Mouse (Mus musculus) small intestine, adult 2 months (tissue): ENCODE data around the gene Pear1.

Experiments used
- CTCF ChIP-seq: fragments of 200-500 bp; IDR thresholded peaks from 2 replicates; pipeline ENCODE4 v1.5.1; 2012; ENCODE audit warnings: low read depth, mild to moderate bottlenecking, control low read depth, inconsistent platforms, low read length, moderate library complexity, mixed read lengths; ENCODE audit not compliant: insufficient replicate concordance, insufficient read length; ENCODE audit errors: extremely low read depth
- POLR2A ChIP-seq: fragments of 200-500 bp; IDR thresholded peaks from 2 replicates; pipeline ENCODE4 v1.6.1; 2012; ENCODE audit warnings: low read depth, mild to moderate bottlenecking, control low read depth, inconsistent platforms, low read length, moderate library complexity

DNA sequence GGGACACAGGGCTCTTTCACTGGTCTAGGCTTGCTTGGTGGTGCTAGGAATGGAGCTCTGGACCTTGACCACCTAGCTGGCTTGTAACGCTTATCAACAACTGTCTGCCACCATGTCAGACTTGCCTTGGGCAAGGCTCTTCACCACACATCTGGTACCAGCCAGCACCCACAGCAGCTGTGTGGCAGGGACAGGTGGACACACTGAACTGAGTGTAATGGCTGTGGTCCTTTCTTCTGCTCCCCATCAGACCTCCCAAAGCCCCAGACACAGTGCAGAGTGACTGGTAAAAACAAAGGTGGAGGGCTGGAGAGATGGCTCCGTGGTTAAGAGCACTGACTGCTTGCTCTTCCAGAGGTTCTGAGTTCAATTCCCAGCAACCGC, 57.8 kb downstream of the Pear1 start:
- TF ChIP-seq POLR2A (no peak), CTCF (no peak)
